Mouse (Mus musculus): ENCODE measurements around the gene Naga. TPM values are rescaled to one million over a fixed set of nuclear protein-coding genes. Genes with fewer than 3 reads are reported as not detected.
A peak's percentile ranks its signal among the peaks of the same experiment; 100 is the strongest.

Naga gene
- total and polyA plus RNA-seq, 3 experiments, result 190 to 333 (median 200) TPM

DNA sequence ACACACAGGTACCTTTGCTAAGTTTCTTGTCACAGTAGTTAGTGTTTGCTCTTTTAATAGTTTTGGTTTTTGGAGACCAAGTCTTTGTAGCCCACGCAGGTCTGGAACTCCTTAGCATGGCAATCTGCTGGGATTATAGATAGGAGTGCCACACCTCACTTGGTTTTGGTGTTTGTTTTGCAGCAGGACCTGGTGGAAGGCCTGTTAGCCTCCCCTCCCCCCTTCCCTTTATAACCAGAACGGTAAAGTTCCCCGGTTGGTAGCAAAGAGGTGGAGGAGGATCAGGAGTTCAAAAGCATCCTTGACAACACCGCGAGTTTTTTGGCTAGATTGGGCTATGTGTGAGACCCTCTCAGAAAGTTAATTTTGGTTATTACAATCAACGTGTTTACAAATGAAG lies 6.2 kb upstream of the Naga start:
- Histone ChIP-seq H3K4me3 (ENCODE audit: low read depth, low read length) (peak overlapping the region; percentile 20; the same call in 1 of the 2 replicates), H3K9me3 (replicated peaks) (no peaks in the 10 kb centered on the region), H3K36me3 (replicated peaks) (peaks cover 63% of the 10 kb centered on the region), H3K4me1 (ENCODE audit: insufficient read depth, low read depth, low read length) (peaks cover 76% of the 10 kb centered on the region), H3K27me3 (ENCODE audit: insufficient read depth, low read length) (no peaks in the 10 kb centered on the region)
- ATAC-seq (ENCODE audit: extremely low read depth, insufficient number of reproducible peaks, low FRiP score, poor library complexity, severe bottlenecking), result no peak
- no peak for DNase-seq (ENCODE audit: low spot score)
- no peak for TF ChIP-seq POLR2AphosphoS5 (IDR thresholded peaks at IDR 0.05; ENCODE audit: insufficient replicate concordance, low read depth, low read length)
- no peak for TF ChIP-seq CTCF (IDR thresholded peaks at IDR 0.05; ENCODE audit: low read depth, low read length)
- no peak for TF ChIP-seq GATA2 (IDR thresholded peaks at IDR 0.05; ENCODE audit: borderline replicate concordance, low read depth, low read length)
- TF ChIP-seq TAL1 (conservative IDR thresholded peaks at IDR 0.05; ENCODE audit: low read depth, low read length), result no peak
- no peak for TF ChIP-seq GATA1 (IDR thresholded peaks at IDR 0.05; ENCODE audit: borderline replicate concordance, low read length)

GRCm38 (mm10) chr15:82343368-82344287 lies 4.9 kb upstream of the Naga start:
- peak overlapping the region; percentile 67; the same call in 1 of the 2 replicates for H3K4me3 ChIP-seq (ENCODE audit: low read depth, low read length)
- DNase-seq (ENCODE audit: low spot score), result no peak
- TF ChIP-seq GATA2 (IDR thresholded peaks at IDR 0.05; ENCODE audit: borderline replicate concordance, low read depth, low read length), result no peak
- TF ChIP-seq TAL1 (conservative IDR thresholded peaks at IDR 0.05; ENCODE audit: low read depth, low read length), result no peak
- ATAC-seq (ENCODE audit: extremely low read depth, insufficient number of reproducible peaks, low FRiP score, poor library complexity, severe bottlenecking), result no peak
- H3K36me3 ChIP-seq (replicated peaks), result peaks cover 49% of the 10 kb centered on the region
- H3K4me1 ChIP-seq (ENCODE audit: insufficient read depth, low read depth, low read length), result peaks cover 74% of the 10 kb centered on the region
- H3K9me3 ChIP-seq (replicated peaks), result no peaks in the 10 kb centered on the region
- H3K27me3 ChIP-seq (ENCODE audit: insufficient read depth, low read length), result no peaks in the 10 kb centered on the region

- Histone ChIP-seq H3K27me3 (ENCODE audit: insufficient read depth, low read length) (no peaks in the 10 kb centered on the region), H3K4me3 (ENCODE audit: low read depth, low read length) (peak overlapping the region; percentile 78), H3K36me3 (replicated peaks) (peaks cover 41% of the 10 kb centered on the region), H3K4me1 (ENCODE audit: insufficient read depth, low read depth, low read length) (peaks cover 72% of the 10 kb centered on the region), H3K9me3 (replicated peaks) (no peaks in the 10 kb centered on the region)
- no peak for ATAC-seq (ENCODE audit: extremely low read depth, insufficient number of reproducible peaks, low FRiP score, poor library complexity, severe bottlenecking)
- no peak for DNase-seq (ENCODE audit: low spot score)
- no peak for TF ChIP-seq GATA1 (IDR thresholded peaks at IDR 0.05; ENCODE audit: borderline replicate concordance, low read length)
- no peak for TF ChIP-seq TAL1 (conservative IDR thresholded peaks at IDR 0.05; ENCODE audit: low read depth, low read length)
- no peak for TF ChIP-seq GATA2 (IDR thresholded peaks at IDR 0.05; ENCODE audit: borderline replicate concordance, low read depth, low read length)
- TF ChIP-seq POLR2AphosphoS5 (IDR thresholded peaks at IDR 0.05; ENCODE audit: insufficient replicate concordance, low read depth, low read length), result no peak; the same call in 1 of the 2 replicates
- no peak for TF ChIP-seq CTCF (IDR thresholded peaks at IDR 0.05; ENCODE audit: low read depth, low read length)
Measured at GRCm38 (mm10) chr15:82342543-82342935, 3.8 kb upstream of the Naga start.

- Histone ChIP-seq H3K27me3 (ENCODE audit: insufficient read depth, low read length) (no peaks in the 10 kb centered on the region), H3K9me3 (replicated peaks) (no peaks in the 10 kb centered on the region), H3K4me1 (ENCODE audit: insufficient read depth, low read depth, low read length) (peaks cover 72% of the 10 kb centered on the region), H3K4me3 (ENCODE audit: low read depth, low read length) (peak overlapping the region; percentile 78), H3K36me3 (replicated peaks) (peaks cover 41% of the 10 kb centered on the region)
- peak; percentile 64 for ATAC-seq (ENCODE audit: extremely low read depth, insufficient number of reproducible peaks, low FRiP score, poor library complexity, severe bottlenecking)
- DNase-seq (ENCODE audit: low spot score), result peak; percentile 91
- TF ChIP-seq TAL1 (conservative IDR thresholded peaks at IDR 0.05; ENCODE audit: low read depth, low read length) (peak; percentile 100), GATA2 (IDR thresholded peaks at IDR 0.05; ENCODE audit: borderline replicate concordance, low read depth, low read length) (0 out of 2 replicates have a peak, but pooled peaks have one; percentile 55), CTCF (IDR thresholded peaks at IDR 0.05; ENCODE audit: low read depth, low read length) (no peak)
Measured at GRCm38 (mm10) chr15:82341675-82342542, 3.2 kb upstream of the Naga start.

DNA sequence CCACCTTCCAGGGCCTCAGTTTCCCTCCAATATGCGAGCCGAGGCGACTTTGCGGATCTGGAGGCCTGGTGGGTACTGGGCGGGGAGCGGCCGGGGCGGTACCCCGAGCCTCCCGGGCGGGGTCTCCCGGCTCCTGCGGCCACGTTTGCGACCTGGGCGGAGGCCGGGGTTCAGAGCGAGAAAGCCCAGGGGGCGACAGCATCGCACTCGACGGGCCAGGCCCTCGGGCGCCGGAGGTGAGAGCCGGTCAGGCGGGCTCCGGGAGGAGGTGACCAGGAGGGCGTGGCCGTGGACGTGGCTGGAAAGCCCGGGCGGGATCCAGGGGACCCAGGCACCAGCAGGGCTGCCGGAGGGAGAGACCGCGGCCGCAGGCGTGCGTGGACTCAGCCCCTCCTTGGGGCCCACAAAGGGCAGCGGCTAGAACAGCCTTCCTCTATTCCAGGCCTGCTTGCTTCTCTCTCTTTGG lies 2.3 kb upstream of the Naga start:
- peaks cover 49% of the 10 kb centered on the region for H3K36me3 ChIP-seq (replicated peaks)
- H3K4me3 ChIP-seq (ENCODE audit: low read depth, low read length), result peak overlapping the region; percentile 78
- no peak for TF ChIP-seq GATA2 (IDR thresholded peaks at IDR 0.05; ENCODE audit: borderline replicate concordance, low read depth, low read length)
- no peak for TF ChIP-seq TAL1 (conservative IDR thresholded peaks at IDR 0.05; ENCODE audit: low read depth, low read length)
- TF ChIP-seq POLR2AphosphoS5 (IDR thresholded peaks at IDR 0.05; ENCODE audit: insufficient replicate concordance, low read depth, low read length), result no peak
- TF ChIP-seq CTCF (IDR thresholded peaks at IDR 0.05; ENCODE audit: low read depth, low read length), result no peak
- TF ChIP-seq GATA1 (IDR thresholded peaks at IDR 0.05; ENCODE audit: borderline replicate concordance, low read length), result no peak
- no peaks in the 10 kb centered on the region for H3K27me3 ChIP-seq (ENCODE audit: insufficient read depth, low read length)
- ATAC-seq (ENCODE audit: extremely low read depth, insufficient number of reproducible peaks, low FRiP score, poor library complexity, severe bottlenecking), result no peak
- H3K4me1 ChIP-seq (ENCODE audit: insufficient read depth, low read depth, low read length), result peaks cover 77% of the 10 kb centered on the region
- H3K9me3 ChIP-seq (replicated peaks), result no peaks in the 10 kb centered on the region
- peak; percentile 67 for DNase-seq (ENCODE audit: low spot score)
